Mouse (Mus musculus) liver, embryonic 14 days (tissue): ENCODE data around the gene Kdf1. TPM values are rescaled to one million over a fixed set of nuclear protein-coding genes. Genes with fewer than 3 reads are reported as not detected.

Experiments
- polyA plus RNA-seq: library from polyadenylated mRNA; depleted of rRNA; stranded (reverse); fragments of >200 nt; gene quantifications from 2 replicates; pipeline ENCODE4 v1.2.3, GENCODE M21; 2012; rRNA removed

The Kdf1 gene
- polyA plus RNA-seq = 0.25 and 0.28 TPM in 2 replicates

GRCm38 (mm10) chr4:133518601-133519368 lies at the start of gene Kdf1:
Kdf1 (plus strand) TSS chr4:133518963.

GRCm38 (mm10) chr4:133479458-133480184 lies 39.1 kb upstream of the Kdf1 start, which contains the start of gene Tent5b:
Tent5b (plus strand) TSS chr4:133480132.

GRCm38 (mm10) chr4:133498160-133498724 lies 20.5 kb upstream of the Kdf1 start, which contains the start of gene Trnp1:
Trnp1 (minus strand) TSS chr4:133498550.

GRCm38 (mm10) chr4:133545272-133546231 lies 26.8 kb downstream of the Kdf1 start, which contains the start of gene Nudc:
Nudc (minus strand) TSS chr4:133545996.

GRCm38 (mm10) chr4:133552768-133553447 lies 34.1 kb downstream of the Kdf1 start, which contains the start of gene Nr0b2:
Nr0b2 (plus strand) TSS chr4:133553376.

GRCm38 (mm10) chr4:133574070-133574842 lies 55.5 kb downstream of the Kdf1 start, which contains the start of gene Gpatch3:
Gpatch3 (plus strand) TSS chr4:133574745.

Other genes with a start within 250 kb of the Kdf1 start
- gene Tmem222, start 241.2 kb upstream of the Kdf1 start, polyA plus RNA-seq = 28.7 and 32.3 TPM in 2 replicates
- gene Wdtc1, start 165.5 kb upstream of the Kdf1 start, polyA plus RNA-seq = 5.4 and 6.4 TPM in 2 replicates
- 5.6 and 6.9 TPM in 2 replicates for gene Slc9a1, start 149.3 kb upstream of the Kdf1 start, polyA plus RNA-seq
- gene Tent5b, start 38.8 kb upstream of the Kdf1 start, polyA plus RNA-seq = 0.01 and 0.06 TPM in 2 replicates
- gene Trnp1, start 20.4 kb upstream of the Kdf1 start, polyA plus RNA-seq = 0.05 and 0.15 TPM in 2 replicates
- gene Nudc, start 27.0 kb downstream of the Kdf1 start, polyA plus RNA-seq = 139 and 147 TPM in 2 replicates
- gene Nr0b2, start 34.4 kb downstream of the Kdf1 start, polyA plus RNA-seq = 0.32 and 0.50 TPM in 2 replicates
- gene Gpatch3, start 55.8 kb downstream of the Kdf1 start, polyA plus RNA-seq = 3.1 and 3.7 TPM in 2 replicates
- gene Gpn2, start 65.4 kb downstream of the Kdf1 start, polyA plus RNA-seq = 12.7 and 14.3 TPM in 2 replicates
- 0.36 and 0.89 TPM in 2 replicates for gene Sfn, start 83.2 kb downstream of the Kdf1 start, polyA plus RNA-seq
- gene Zdhhc18, start 131.2 kb downstream of the Kdf1 start, polyA plus RNA-seq = 3.5 TPM in 2 replicates
- gene Pigv, start 153.7 kb downstream of the Kdf1 start, polyA plus RNA-seq = 3.1 and 3.8 TPM in 2 replicates
- gene Arid1a, start 237.8 kb downstream of the Kdf1 start, polyA plus RNA-seq = 9.7 and 12.6 TPM in 2 replicates